Mouse (Mus musculus): ENCODE measurements around the gene Rps18. TPM values are rescaled to one million over a fixed set of nuclear protein-coding genes. Genes with fewer than 3 reads are reported as not detected.

Gene Rps18
- polyA plus RNA-seq, 1 experiment from 2014 or later = 1,650 TPM

- no peaks in the 10 kb centered on the region for H3K27me3 ChIP-seq
These were observed 9.5 kb upstream of the Rps18 start for GRCm38 (mm10) chr17:33965082-33965845.

GRCm38 (mm10) chr17:33962876-33963275, 7.1 kb upstream of the Rps18 start:
- Histone ChIP-seq H3K36me3 (peaks cover 56% of the 10 kb centered on the region), H3K4me3 (no peak overlapping the region), H3K9me3 (no peaks in the 10 kb centered on the region), H3K27ac (no peak overlapping the region), H3K27me3 (no peaks in the 10 kb centered on the region), H3K4me2 (no peak overlapping the region), H3K9ac (no peak overlapping the region), H3K4me1 (no peaks in the 10 kb centered on the region)
- WGBS = 89% methylated on average over 7 of the region's 7 CpGs
- ATAC-seq (ENCODE audit: borderline replicate concordance, extremely low read depth, low FRiP score, low TSS enrichment) = no peak

More at GRCm38 (mm10) chr17:33965082-33965845, 9.5 kb upstream of the Rps18 start:
- no peak overlapping the region for H3K9ac ChIP-seq
- H3K36me3 ChIP-seq = peaks cover 38% of the 10 kb centered on the region
- no peak overlapping the region for H3K4me3 ChIP-seq
- no peak overlapping the region for H3K4me2 ChIP-seq
- ATAC-seq (ENCODE audit: borderline replicate concordance, extremely low read depth, low FRiP score, low TSS enrichment) = no peak
- H3K4me1 ChIP-seq = no peaks in the 10 kb centered on the region
- H3K27ac ChIP-seq = no peak overlapping the region
- WGBS = 88% methylated on average over 17 of the region's 17 CpGs
- H3K9me3 ChIP-seq = no peaks in the 10 kb centered on the region

DNA sequence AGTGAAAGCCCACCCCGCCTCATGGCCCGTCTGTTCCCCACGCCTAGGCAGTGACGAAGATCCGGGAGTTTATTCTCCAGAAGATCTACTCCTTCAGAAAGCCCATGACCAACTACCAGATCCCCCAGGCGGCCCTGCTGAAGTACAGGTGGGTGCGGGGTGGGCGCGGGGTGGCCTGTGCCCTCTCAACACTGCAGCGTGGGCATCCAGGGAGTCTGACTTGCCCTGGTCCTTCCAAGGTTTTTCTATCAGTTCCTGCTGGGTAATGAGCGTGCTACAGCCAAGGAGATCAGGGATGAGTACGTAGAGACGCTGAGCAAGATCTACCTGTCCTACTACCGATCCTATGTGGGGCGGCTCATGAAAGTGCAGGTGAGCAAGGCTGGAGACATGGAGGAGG, 4.1 kb upstream of the Rps18 start:
- Histone ChIP-seq H3K9ac (no peak overlapping the region), H3K4me1 (peaks cover 9% of the 10 kb centered on the region; the same call in 1 of the 2 replicates), H3K36me3 (peaks cover 51% of the 10 kb centered on the region), H3K9me3 (no peaks in the 10 kb centered on the region), H3K27ac (no peak overlapping the region), H3K4me3 (no peak overlapping the region), H3K4me2 (no peak overlapping the region), H3K27me3 (no peaks in the 10 kb centered on the region)
- no peak for ATAC-seq (ENCODE audit: borderline replicate concordance, extremely low read depth, low FRiP score, low TSS enrichment)
- 91% methylated on average over 15 of the region's 15 CpGs for WGBS

- no peak overlapping the region for H3K27ac ChIP-seq
- H3K4me2 ChIP-seq = no peak overlapping the region
- no peaks in the 10 kb centered on the region for H3K9me3 ChIP-seq
- H3K4me3 ChIP-seq = no peak overlapping the region
- peaks cover 50% of the 10 kb centered on the region for H3K36me3 ChIP-seq
- WGBS = 94% methylated on average over 13 of the region's 13 CpGs
- no peak overlapping the region for H3K9ac ChIP-seq
- peaks cover 14% of the 10 kb centered on the region for H3K4me1 ChIP-seq
- ATAC-seq (ENCODE audit: borderline replicate concordance, extremely low read depth, low FRiP score, low TSS enrichment) = no peak
- H3K27me3 ChIP-seq = no peaks in the 10 kb centered on the region
These were observed 3.3 kb upstream of the Rps18 start for GRCm38 (mm10) chr17:33959135-33959534.

GRCm38 (mm10) chr17:33958451-33958850, 2.6 kb upstream of the Rps18 start:
- H3K9ac ChIP-seq = no peak overlapping the region
- no peaks in the 10 kb centered on the region for H3K9me3 ChIP-seq
- H3K4me2 ChIP-seq = no peak overlapping the region
- H3K4me3 ChIP-seq = no peak overlapping the region
- peaks cover 21% of the 10 kb centered on the region for H3K4me1 ChIP-seq
- no peak overlapping the region for H3K27ac ChIP-seq
- no peaks in the 10 kb centered on the region for H3K27me3 ChIP-seq
- peaks cover 52% of the 10 kb centered on the region for H3K36me3 ChIP-seq
- 91% methylated on average over 11 of the region's 11 CpGs for WGBS
- no peak for ATAC-seq (ENCODE audit: borderline replicate concordance, extremely low read depth, low FRiP score, low TSS enrichment)

DNA sequence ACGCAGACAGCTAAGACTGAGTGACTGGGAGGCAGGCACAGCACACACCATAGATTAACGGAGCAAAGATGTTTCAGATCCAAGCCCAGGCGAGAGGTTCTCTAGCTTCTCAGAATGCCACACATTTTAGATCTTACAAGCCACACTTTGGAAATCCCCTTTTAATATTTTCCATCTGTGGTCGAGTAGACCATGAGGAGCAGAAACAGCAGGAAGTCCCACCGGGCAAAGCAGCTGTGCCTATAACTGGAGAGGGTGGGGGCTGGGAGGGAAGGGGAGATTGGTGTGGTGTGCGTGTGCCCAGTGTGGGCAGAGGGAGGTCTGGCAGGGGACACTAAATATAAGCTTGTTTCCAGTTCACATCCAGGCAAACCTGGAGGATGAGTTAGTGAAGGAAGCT, 1.7 kb upstream of the Rps18 start:
- H3K27ac ChIP-seq = no peak overlapping the region
- H3K4me2 ChIP-seq = no peak overlapping the region
- H3K4me3 ChIP-seq = no peak overlapping the region
- H3K9ac ChIP-seq = no peak overlapping the region
- H3K9me3 ChIP-seq = no peaks in the 10 kb centered on the region
- H3K4me1 ChIP-seq = peaks cover 31% of the 10 kb centered on the region
- H3K36me3 ChIP-seq = peaks cover 52% of the 10 kb centered on the region
- ATAC-seq (ENCODE audit: borderline replicate concordance, extremely low read depth, low FRiP score, low TSS enrichment) = no peak
- H3K27me3 ChIP-seq = no peaks in the 10 kb centered on the region
- 82% methylated on average over 6 of the region's 6 CpGs for WGBS

GRCm38 (mm10) chr17:33956336-33956735, 535 bp upstream of the Rps18 start:
- WGBS = 5% methylated on average over 10 of the region's 10 CpGs
- peak overlapping the region; percentile 82 for H3K4me2 ChIP-seq
- no peaks in the 10 kb centered on the region for H3K27me3 ChIP-seq
- peak overlapping the region; percentile 78 for H3K9ac ChIP-seq
- peaks cover 52% of the 10 kb centered on the region for H3K36me3 ChIP-seq
- peak overlapping the region; percentile 75 for H3K4me3 ChIP-seq
- peak overlapping the region; percentile 85; the same call in 1 of the 2 replicates for H3K27ac ChIP-seq
- H3K9me3 ChIP-seq = no peaks in the 10 kb centered on the region
- H3K4me1 ChIP-seq = peaks cover 42% of the 10 kb centered on the region
- ATAC-seq (ENCODE audit: borderline replicate concordance, extremely low read depth, low FRiP score, low TSS enrichment) = no peak

DNA sequence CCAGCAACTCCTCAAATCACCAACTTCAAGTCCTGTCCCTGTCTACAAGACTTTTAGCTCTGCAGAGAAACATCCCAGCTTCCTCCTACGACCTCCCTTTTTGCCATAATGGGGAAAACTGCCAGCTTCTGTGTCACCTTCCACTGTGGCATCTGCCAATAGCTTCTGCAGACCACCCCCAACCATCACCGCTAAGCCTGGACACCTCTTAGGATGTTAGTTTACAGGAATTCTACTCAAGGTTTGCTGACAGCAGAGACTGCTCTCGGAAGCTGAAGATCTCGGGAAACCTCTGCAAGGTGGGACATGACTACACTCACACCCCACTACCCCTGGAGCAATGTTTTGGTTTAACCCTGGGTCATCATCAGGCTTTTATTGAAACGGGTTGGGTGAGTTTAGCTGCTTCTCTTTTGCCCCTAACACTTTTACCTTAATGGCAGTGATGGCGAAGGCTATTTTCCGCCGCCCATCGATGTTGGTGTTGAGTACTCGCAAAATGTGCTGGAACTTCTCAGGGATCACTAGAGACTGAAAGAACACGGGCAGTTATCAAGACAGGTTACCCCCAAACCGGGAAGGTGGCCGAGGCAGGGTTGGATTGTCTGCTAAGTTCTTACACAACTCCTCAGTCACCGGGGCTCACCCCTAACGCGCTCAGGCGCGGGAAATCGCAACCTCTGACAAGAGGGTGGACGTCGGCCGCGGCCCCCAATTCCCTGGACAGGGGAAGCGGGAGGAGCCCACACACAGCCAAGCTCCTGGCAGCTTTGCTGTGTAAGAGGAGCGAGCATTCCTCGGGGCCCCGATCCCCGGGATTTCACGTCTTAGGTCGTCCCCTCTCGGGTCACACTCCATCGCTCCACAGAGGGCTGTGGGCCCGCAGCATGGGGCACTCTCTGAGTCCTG, 901 bp downstream of the Rps18 start:
- peaks cover 55% of the 10 kb centered on the region for H3K4me1 ChIP-seq
- under 1% methylated on average over 33 of the region's 33 CpGs for WGBS
- peak overlapping the region; percentile 94 for H3K9ac ChIP-seq
- no peaks in the 10 kb centered on the region for H3K27me3 ChIP-seq
- H3K4me2 ChIP-seq = peak overlapping the region; percentile 76
- H3K27ac ChIP-seq = peak overlapping the region; percentile 88
- ATAC-seq (ENCODE audit: borderline replicate concordance, extremely low read depth, low FRiP score, low TSS enrichment) = peak; percentile 23
- H3K4me3 ChIP-seq = peak overlapping the region; percentile 75
- no peaks in the 10 kb centered on the region for H3K9me3 ChIP-seq
- peaks cover 44% of the 10 kb centered on the region for H3K36me3 ChIP-seq

DNA sequence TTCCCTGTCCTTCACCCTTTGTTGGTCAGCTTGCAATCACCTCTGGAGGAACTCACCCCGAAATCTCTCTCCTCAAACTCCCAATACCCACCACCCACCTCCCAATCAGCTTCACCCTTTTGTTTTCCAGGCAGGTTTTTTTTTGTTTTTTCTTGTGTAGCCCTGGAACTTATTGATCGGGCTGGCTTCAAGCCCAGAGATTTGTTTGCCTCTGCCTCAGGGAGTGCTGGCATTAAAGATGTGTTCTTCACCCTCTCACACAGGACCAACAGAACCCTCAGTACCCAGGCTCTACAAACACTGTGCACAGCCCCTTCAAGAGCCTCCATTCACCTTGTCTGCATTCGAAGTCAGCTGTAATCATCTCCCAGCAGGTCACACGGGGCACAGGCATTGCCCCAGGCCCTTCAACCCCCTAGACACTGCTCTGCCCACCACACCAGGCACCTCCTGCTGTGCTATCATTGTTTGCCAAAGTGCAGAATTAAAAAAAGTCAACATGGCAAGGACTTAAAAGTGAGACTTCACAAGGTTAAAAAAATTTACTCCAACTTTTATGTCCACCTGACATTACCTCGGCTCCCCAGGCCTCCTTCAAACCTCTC, 1.7 kb downstream of the Rps18 start:
- H3K27ac ChIP-seq = peak overlapping the region; percentile 42; the same call in 1 of the 2 replicates
- peaks cover 55% of the 10 kb centered on the region for H3K4me1 ChIP-seq
- peak overlapping the region; percentile 75 for H3K4me3 ChIP-seq
- peaks cover 37% of the 10 kb centered on the region for H3K36me3 ChIP-seq
- no peaks in the 10 kb centered on the region for H3K9me3 ChIP-seq
- WGBS = 37% methylated on average over 5 of the region's 5 CpGs
- ATAC-seq (ENCODE audit: borderline replicate concordance, extremely low read depth, low FRiP score, low TSS enrichment) = no peak
- peak overlapping the region; percentile 94 for H3K9ac ChIP-seq
- H3K27me3 ChIP-seq = no peaks in the 10 kb centered on the region
- peak overlapping the region; percentile 76 for H3K4me2 ChIP-seq

DNA sequence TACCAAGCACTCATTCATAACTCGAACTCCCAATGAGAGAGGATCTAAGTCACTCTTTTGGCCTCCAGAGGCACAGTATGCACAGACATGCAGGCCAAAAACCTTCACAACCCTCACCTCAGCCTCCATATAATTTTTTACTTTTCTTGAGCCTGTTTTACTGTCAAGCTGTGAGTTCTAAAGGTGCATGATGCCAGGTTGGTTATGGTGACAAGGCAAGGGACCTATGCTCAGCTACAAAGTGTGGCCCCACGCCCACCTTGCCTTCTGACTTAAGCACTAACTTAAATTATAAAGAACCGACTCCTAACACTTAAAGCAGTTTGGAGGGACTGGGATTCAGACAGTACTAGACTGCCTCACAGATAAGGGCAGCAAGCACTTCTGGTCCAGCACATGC, 2.5 kb downstream of the Rps18 start:
- no peak for ATAC-seq (ENCODE audit: borderline replicate concordance, extremely low read depth, low FRiP score, low TSS enrichment)
- Histone ChIP-seq H3K27ac (0 out of 2 replicates have a peak overlapping the region, but pooled peaks have one; percentile 1), H3K27me3 (no peaks in the 10 kb centered on the region), H3K4me2 (peak overlapping the region; percentile 76), H3K9me3 (no peaks in the 10 kb centered on the region), H3K4me3 (0 out of 2 replicates have a peak overlapping the region, but pooled peaks have one; percentile 1), H3K9ac (peak overlapping the region; percentile 94; the same call in 1 of the 2 replicates), H3K36me3 (peaks cover 36% of the 10 kb centered on the region), H3K4me1 (peaks cover 55% of the 10 kb centered on the region)
- 69% methylated on average over 3 of the region's 3 CpGs for WGBS

DNA sequence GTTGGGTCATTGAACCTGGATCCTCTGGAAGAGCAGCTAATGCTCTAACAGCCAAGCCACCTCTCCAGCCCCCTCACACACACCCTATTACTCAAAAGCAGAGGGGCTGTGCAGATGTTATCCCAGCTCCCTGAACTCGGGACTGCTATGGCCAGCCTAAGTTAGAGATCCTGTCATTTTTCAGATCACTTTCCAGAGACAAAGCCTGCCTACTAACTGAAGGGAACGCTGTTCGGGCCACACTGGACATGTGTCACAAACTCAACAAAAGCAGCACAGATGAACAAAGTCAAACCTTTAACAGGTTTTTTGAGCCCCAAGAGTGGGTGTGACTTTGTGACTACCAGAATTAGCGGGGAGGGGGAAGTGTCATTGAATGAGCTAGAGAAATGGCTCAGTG, 2.9 kb downstream of the Rps18 start:
- H3K27me3 ChIP-seq = no peaks in the 10 kb centered on the region
- H3K4me2 ChIP-seq = peak overlapping the region; percentile 90; the same call in 1 of the 2 replicates
- WGBS = 63% methylated on average over 4 of the region's 4 CpGs
- H3K36me3 ChIP-seq = peaks cover 39% of the 10 kb centered on the region
- H3K4me3 ChIP-seq = no peak overlapping the region
- H3K27ac ChIP-seq = no peak overlapping the region
- no peak for ATAC-seq (ENCODE audit: borderline replicate concordance, extremely low read depth, low FRiP score, low TSS enrichment)
- H3K9ac ChIP-seq = 0 out of 2 replicates have a peak overlapping the region, but pooled peaks have one; percentile 2
- H3K4me1 ChIP-seq = peaks cover 55% of the 10 kb centered on the region
- H3K9me3 ChIP-seq = no peaks in the 10 kb centered on the region
